Mouse (Mus musculus): ENCODE results near the gene Ltb. TPM values are rescaled to one million over a fixed set of nuclear protein-coding genes. Genes with fewer than 3 reads are reported as not detected.

Gene Ltb
- 1 to 10 TPM; 1.8 to 7.7 TPM for total RNA-seq (2021)
- polyA plus RNA-seq (2012; rRNA removed), result 5.8 and 8.5 TPM in 2 replicates
- long read RNA-seq, result 0 reads

- DNase-seq, result peak; percentile 77
Measured at GRCm38 (mm10) chr17:35193881-35194843, at the start of gene Ltb. TSS of gene Ltb (plus strand) at chr17:35194439.

DNA sequence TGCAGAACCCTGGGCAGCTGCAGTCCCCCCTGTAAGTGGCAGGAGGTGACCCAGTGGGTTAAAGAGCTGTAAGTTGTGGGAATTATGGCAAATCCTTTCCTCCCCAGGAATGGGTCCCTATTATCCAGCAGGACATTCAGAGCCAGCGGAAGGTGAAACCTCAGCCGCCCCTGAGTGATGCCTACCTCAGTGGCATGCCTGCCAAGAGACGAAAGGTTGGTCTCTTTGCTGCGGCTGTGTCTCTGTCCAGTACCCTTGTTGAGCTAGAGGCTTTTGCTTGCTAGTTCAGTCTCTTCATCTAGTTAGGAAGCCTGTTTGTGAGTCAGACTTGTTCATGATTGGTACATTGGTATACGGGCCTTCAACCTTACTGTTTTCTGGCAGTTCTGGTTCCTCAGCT lies 48.1 kb upstream of the Ltb start:
- DNase-seq, result no peak

DNA sequence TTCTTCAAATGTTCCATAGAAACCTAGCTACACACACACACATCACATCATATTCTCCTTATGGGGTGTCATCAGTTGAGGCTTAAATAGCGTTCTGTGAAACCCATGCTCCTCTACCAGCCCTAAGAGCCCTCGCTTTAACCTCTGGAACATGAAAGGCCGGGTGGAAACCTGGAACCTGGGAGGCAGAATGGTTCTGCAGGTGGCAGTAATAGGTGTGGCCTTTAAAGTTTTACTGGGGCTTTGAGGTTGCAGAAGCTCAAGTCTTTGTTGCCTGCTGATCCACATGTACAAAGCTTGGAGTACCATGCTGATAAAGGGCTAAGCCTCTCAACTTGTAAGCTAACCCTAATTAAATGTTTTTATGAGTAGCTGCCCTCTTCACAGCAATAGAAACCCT lies 46.9 kb upstream of the Ltb start:
- no peak for DNase-seq

DNA sequence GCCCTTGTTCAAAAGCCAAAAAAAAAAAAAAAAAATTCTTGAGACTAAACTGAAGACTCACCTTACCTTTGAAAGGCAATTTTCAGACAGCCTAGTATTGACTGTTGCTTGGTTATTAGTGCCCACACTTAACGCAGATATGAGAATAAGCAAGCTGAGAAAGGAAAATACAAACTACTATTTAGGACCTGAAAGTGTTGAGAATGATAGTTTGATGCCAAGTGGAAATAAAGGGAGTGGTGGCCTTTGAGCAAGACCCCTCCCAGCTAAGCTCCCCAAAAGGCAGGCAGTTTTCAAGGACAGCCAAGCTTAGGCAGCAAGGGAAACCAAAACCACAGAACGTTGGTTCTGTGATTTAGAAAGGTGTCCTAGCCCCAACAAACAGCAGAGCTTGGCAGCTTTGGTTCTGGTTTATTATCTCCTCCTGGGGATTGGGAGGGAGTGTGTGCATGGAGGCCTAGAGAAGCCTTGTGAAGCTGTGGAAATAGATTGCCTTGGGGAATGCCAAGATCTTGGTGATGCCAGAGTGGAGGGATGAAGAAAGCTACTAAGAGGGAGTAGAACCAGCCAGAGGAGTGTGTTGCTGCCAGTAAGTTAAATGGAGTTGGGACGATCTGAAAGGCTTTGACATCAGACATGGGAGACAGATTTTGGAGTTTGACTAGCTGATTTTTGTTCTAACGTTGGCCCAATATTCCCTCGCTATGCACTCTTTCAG lies 46.2 kb upstream of the Ltb start:
- DNase-seq, result no peak

- no peak for DNase-seq
Measured at GRCm38 (mm10) chr17:35152121-35152520, 42.1 kb upstream of the Ltb start.

DNA sequence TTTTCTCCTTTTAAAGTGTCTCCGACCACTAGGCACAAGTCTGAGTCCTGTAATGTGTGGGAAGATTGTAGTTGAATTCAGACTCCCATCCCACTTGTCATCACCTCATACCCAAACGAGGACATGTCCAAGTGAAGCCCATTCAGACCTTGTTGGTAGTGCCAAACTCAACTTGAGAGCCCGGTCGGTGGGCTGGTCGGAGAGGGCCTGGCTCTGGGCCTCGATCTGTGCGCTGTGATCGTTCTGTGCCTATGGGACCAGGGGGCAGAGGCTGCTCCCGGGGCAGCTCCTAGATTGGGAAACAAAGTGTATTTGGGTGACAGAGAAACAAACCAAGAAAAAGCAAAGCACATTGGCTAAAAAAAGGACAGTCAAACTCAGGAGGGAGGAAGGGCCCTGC lies 41.2 kb upstream of the Ltb start:
- no peak for DNase-seq

DNA sequence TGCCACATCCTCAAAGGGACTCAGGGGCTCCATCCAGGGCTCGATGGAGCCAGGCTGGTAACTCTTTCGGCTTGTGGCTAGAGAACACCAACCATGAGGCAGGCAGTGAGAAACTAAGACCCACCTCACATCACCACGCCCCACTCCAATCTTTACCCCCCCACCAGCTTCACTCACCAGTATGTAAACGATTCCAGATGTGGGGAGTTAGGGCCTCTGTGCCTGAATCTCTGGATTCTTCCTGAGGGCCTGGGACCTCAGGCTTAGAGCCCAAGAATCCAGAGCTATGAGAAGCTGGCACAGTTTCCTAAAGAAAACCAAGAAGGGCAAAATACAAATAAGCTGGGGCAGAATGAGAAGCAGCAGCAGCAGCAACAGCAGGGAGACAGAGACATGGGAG lies 40.3 kb upstream of the Ltb start:
- DNase-seq, result no peak

- no peak for DNase-seq
Measured at GRCm38 (mm10) chr17:35154616-35155015, 39.6 kb upstream of the Ltb start.

GRCm38 (mm10) chr17:35155451-35155850 lies 38.8 kb upstream of the Ltb start:
- no peak for DNase-seq

DNA sequence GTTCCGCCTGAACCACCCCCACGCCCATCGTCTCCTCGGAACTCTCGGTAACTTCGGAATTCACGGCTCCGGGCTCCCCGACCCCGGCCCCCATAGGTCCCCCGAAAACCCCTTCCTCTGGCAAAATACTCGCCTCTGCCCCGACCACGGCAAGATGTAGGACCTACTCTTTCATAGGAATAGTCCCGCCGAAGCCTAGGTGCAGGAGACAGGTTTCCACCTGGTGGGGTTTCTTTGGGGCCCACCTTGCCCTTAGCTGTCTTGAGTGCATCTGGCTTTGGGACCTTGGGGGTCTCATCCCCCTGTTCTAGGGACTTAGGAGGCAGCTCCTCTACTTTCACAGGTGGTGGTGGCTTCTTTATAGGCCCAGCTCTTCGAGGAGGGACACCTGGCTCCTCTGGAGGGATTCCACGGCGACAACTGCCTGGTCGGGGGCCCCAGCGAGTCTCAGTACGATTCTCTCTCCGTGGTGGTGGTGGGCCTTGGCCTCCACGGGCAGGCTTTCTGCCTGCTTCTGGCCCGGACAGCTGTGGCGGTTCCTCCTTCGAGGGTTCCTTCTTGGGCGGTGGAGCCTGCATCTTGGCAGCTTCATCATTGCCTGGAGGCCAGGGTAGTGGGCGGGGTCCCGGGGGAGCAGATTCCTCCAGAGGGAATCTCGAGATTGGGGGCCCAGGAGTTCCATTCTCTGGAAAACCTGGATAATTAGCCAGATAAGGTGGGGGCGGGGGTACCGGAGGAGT lies 37.6 kb upstream of the Ltb start:
- no peak for DNase-seq

DNA sequence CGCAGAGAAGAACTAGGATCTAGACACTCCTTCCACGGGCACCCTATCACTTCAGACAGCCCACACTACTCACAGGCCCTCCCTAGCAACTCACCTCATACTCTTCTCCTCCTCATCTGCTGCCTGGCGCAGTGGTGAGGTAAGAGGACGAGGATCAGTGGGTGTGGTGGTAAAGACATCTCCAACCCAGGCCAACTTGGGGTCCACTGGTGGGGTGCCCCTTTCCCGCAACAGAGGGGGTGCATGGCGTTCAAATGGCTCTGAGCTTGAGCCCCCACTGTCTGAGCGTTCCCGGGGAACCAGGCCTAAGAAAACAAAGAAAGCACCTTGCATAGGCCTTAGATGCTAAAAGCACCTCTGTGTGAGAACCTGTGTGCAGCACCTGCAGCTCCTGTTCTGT lies 37.0 kb upstream of the Ltb start:
- no peak for DNase-seq

- DNase-seq, result no peak
Measured at GRCm38 (mm10) chr17:35157661-35158175, 36.5 kb upstream of the Ltb start.

DNA sequence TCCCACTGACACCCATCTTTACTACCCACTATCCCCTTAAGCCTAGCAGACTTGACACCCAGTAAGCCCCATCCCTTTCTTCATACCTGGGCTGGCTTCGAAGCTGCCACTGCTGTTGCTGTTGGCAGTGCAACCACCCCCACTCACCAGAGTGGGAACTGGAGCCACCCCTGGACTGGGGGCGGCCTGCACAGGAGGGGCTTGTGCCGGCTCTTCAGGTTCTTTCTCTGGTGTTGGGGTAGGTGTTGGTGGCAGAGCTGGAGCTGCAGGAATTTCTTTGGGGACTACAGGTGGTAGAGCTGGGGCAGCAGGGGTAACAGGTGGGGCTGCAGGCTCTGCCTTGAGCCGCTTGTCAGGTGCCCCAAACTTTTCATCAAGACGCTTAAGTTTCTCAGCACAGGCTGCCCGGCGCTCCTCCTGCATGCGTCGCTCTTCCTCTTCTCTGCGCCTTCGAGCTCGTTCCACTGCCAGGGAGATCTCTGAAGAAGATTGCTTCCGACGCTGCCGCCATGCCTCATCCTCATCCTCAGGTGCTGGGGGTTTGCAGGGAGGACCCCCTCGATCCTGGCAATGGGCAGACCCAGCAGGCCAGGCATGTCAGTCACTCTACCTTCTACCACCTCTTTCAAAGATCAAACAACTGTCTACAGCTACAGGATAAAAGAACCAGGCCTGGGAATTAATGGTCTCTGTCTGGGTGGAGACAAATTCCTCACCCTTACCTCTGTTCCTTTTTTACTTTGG lies 35.2 kb upstream of the Ltb start:
- no peak for DNase-seq

DNA sequence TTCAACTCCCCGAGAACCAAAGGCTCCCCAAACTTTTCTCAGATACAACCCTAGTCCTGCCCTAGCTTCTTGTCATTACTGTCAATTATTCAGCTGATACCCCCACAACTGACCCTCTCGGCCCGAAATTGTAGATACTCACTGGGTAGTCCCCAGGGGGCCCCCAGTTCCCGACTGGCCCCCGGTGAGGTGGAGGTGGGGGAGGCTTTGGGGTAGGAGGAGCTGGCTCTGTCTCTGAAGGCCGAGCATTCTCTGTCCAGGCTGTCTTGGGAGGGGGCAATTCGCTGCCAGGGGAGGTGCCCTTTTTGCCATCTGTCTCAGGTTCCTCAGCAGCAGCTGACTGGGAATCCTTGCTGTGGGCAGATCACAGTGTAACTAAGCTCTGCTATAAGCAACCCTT lies 34.6 kb upstream of the Ltb start:
- no peak for DNase-seq

DNA sequence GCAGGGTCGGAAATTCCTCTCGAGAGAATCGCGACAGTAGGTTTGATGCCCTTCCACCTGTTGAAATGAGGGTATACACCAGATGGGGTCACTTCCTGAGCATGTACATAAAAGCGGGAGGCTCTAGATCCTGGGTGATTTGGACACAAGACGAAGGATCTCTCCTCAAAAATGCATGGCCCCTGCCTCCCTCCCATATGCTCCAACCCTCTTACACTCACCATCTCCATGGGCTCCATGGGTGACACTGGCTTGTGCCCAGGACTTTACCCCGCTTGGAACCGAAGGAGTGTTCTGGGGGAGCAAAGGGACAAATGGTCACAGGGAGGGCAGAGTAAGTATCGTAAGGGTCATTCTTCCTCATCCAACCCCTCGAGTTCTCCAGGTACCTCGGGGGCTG lies 32.8 kb upstream of the Ltb start:
- DNase-seq, result no peak

DNA sequence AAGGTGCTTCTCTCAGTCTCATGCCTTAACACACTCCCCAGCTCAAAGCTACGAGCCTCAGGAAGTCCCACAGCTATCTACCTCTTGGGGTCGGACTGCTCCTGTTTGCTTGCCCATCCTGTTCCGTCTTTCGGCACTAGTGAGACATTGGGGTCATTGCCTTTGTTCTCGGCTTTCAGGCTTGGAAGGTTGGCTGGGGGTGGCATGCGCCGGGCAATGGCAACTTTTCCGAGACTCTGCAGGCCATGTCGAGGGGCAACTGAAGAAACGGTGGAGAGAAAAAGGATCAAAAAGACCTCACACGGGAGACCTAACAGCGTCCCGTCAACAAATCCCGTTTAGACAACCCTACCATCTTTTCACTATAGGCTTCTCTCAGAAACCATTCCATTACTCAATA lies 32.1 kb upstream of the Ltb start:
- DNase-seq, result no peak

DNA sequence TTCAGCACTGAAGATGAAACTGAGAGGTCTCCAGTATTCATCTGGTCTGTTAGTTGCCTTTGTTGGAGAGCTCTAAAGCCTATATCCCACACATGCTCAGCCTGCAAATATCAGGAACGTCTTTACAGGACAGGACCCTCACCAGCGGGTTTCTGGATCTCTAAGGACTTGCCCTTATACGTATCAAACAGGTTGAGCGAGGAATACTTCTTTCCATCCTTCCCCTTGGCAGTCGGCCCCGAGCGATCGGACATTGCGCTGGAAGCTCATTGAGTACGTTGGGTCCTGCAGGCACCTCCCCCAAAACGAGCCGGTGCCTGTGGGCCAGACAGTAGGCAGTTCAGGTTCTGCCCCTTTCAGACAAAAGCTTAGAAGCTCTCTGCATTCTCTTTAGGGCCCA lies 31.5 kb upstream of the Ltb start:
- DNase-seq, result peak; percentile 57

GRCm38 (mm10) chr17:35163326-35164081 lies 30.7 kb upstream of the Ltb start:
- DNase-seq, result no peak

DNA sequence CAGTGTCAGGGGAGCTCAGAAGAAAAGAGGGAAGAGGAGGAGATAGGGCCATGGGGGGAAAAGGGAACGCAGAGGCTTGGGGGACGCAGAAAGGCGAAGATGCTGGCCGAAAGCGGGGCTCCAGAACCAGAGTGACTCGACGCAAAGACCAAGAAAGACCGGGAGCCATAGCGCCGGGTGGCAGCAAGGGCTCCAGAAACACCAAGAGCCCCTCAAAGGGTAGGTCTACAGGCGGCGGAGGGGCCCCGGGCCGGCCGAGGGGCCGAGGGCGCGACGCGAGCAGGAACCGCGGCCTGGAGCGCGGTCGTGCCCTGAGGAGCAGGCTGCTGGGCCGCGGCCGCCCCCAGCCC lies 30.0 kb upstream of the Ltb start:
- DNase-seq, result no peak

GRCm38 (mm10) chr17:35164568-35165450 lies 29.4 kb upstream of the Ltb start, which contains the start of gene Prrc2a:
TSS of gene Prrc2a (minus strand) at chr17:35164897.
- peak; percentile 98 for DNase-seq

Data from adrenal gland, adult 2 months (tissue).